Mouse (Mus musculus) liver (tissue): ENCODE results near the gene Olfr1157.

Experiments
- DNase-seq: peaks from one replicate; pipeline ENCODE4 v3.0.0-alpha.2; 2020; ENCODE audit warnings: mixed read lengths

Olfr1157 gene

DNA sequence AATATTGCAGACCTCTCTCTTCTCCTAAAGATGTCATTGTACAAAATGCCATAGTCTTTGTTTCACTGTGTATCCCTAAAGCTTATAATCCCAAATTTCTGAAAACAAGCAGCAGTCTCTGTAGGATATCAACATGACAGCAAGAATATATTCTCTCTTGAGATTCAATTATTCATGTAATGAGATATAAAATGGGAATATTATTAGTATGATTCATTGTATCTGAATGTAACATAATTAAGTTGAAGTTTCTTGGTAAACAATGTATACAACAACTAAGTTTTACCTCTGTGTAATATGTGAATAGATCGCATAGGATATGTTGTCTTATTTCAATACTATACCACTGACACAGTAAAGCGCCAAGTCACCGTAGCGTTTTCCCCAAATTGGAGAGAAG is at the start of gene Olfr1157:
Gene Olfr1157, minus strand, starts transcription at position 101 of the 400 bp plus-strand sequence.
- DNase-seq: no peak

DNA sequence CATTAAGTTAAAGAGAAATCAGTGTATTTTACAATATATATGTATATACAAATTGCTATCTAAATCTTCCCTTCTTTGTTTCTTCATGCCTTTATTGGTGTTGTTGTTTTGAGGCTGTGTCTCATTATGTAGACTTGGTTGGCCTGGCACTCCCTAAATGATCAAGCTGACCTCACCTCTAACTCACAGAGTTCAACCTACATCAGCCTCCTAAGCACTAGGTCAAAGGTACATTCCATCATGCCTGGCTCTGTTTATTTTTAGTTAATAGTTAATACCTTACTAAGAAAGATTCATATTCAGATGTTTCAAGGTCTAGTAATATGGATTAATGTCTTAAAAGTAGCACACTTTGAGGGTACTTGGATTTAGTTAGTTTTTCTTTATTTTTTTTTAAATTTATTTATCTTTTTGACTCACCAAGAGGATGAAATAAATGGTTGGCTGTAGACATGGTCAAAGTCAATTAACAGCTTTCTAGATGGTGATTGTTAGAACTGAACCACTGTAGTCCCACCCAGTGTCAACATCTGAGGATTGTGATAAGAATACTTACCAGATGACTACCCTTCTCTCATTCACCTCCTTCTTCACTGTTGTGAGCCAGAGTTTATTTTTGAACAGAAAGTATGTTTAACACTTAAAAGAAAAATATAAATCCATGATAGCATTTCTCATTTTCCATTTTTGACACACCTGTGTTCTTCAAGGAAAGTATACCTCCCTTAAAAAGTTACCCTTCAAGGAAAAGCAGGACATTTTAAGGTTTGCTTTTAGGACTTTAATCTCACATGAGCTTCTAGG is 39.6 kb upstream of the Olfr1157 start, which contains the start of gene Olfr1160:
Gene Olfr1160, minus strand, starts transcription at position 754 of the 804 bp plus-strand sequence.
- DNase-seq: no peak

DNA sequence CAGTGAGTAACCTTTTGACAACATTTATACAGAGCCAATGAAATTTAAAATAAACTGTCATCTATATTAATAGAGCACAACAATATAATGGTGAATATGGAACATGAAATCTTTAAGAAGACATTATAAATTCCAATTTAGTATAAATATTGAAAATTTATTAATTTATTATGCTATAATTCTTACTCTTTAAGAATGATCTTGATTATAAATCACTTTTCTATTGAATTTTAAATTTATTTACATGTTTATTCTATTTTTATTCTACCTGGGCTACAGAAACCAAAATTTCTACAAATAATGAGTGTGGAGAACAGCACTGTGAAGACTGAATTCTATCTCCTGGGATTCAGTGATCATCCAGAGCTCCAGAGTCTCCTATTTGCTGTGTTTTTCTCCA is 21.7 kb upstream of the Olfr1157 start, which contains the start of gene Olfr1158:
Gene Olfr1158, plus strand, starts transcription at position 301 of the 400 bp plus-strand sequence.
- DNase-seq: no peak

DNA sequence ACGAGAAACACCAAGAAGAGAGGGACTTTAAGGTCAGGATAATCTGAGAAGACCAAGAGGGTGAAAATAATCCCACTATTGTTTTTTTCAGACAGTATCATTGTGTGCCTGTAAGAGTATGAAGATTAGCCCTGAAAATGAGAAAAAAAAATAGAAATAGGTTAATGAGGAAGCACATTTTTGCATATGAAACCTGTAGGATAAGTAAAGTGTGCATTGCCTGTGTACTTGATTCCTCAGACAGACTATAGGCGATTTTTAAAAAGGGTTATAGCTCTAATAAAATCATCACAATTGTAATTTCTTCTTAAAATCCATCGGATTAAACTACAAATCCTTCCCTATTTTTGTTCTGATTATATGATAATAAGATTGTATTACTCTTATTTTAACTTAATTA is 6.5 kb upstream of the Olfr1157 start, which contains the start of gene Olfr74:
Gene Olfr74, minus strand, starts transcription at position 101 of the 400 bp plus-strand sequence.
- DNase-seq: no peak

DNA sequence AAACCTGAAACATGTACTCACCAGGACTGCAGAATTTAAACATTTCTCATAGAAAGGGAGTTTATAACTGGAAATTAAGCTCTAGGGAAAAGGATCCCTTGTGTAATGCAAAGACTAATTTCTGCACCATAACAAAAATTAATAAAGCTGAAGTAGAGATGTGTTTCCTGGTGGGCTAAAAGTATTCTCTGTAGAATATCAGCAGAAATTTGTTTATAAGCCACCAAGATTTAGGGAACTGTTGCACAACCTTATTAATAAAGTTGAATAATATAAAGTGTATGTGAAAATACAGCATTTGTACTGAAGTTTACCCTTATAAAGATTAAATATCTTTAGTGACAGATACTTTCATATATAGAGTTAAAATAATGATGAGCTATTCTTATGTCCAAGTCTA is 15.1 kb downstream of the Olfr1157 start, which contains the start of gene Olfr1156:
Gene Olfr1156, minus strand, starts transcription at position 101 of the 400 bp plus-strand sequence.
- DNase-seq: no peak

DNA sequence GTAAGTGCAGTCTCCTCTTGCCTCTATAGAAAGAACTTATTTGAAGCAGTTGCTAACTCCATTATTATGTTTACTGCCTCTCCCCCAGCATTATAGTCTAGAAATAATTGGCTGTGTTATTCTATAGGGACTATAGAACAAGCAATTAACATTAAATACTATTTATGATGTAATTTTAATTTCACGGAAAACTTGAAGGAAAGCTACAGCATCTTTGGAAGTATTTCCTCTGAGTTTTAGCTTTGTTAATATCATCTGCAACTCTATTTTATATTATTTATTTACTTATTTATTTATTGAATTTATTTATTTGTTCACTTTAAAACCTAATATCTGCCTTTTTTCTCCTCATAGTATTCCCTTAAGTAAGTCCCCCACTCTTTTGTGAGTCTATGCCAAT is 23.1 kb downstream of the Olfr1157 start, which contains the start of gene Olfr1155:
Gene Olfr1155, minus strand, starts transcription at position 101 of the 400 bp plus-strand sequence.
- no peak for DNase-seq
